Mouse (Mus musculus): ENCODE data around the gene Jph4.

- no peak for TF ChIP-seq CTCF (IDR thresholded peaks at IDR 0.05 in 2 of 3, conservative IDR thresholded peaks at IDR 0.05 in 1 of 3; ENCODE audit: control insufficient read depth in 1 of 3, insufficient read depth in 1 of 3, low read depth in 2 of 3, low read length in 3 of 3, poor library complexity in 1 of 3, severe bottlenecking in 1 of 3)
- TF ChIP-seq TCF12 (IDR thresholded peaks at IDR 0.05; ENCODE audit: low read depth, low read length): no peak
- TF ChIP-seq MAZ (IDR thresholded peaks at IDR 0.05; ENCODE audit: low read depth, low read length): no peak
- TF ChIP-seq MAX (IDR thresholded peaks at IDR 0.05; ENCODE audit: low read length): no peak
- no peak for TF ChIP-seq POLR2A (IDR thresholded peaks at IDR 0.05; ENCODE audit: control insufficient read depth in 1 of 2, insufficient read depth in 1 of 2, low read depth in 1 of 2, low read length in 2 of 2, poor library complexity in 1 of 2)
- TF ChIP-seq SIN3A (IDR thresholded peaks at IDR 0.05; ENCODE audit: low read length): no peak
- no peak for TF ChIP-seq RAD21 (IDR thresholded peaks at IDR 0.05; ENCODE audit: low read depth, low read length)
- TF ChIP-seq ETS1 (IDR thresholded peaks at IDR 0.05; ENCODE audit: low read depth, low read length): no peak
These were observed 19.1 kb downstream of the Jph4 start for GRCm38 (mm10) chr14:55097646-55098045.

Data from MEL (cell line).